Mouse (Mus musculus) limb, embryonic 14.5 days (tissue): ENCODE measurements around the gene Atf3. TPM values are rescaled to one million over a fixed set of nuclear protein-coding genes. Genes with fewer than 3 reads are reported as not detected.

Experiments
- ATAC-seq: fragments of 200-750 bp; cut with Nextera tagmentation; 2 replicates; pipeline ENCODE4 v1.8.0; 2017; ENCODE audit warnings: low read depth, moderate number of reproducible peaks, moderate TSS enrichment; ENCODE audit not compliant: low FRiP score
- DNase-seq: peaks from one replicate; pipeline ENCODE4 v3.0.0-alpha.2; 2015; ENCODE audit warnings: low spot score
- H3K27ac ChIP-seq: fragments of 300-500 bp; sonication (generic); replicated peaks from 2 replicates; pipeline ENCODE4 v1.5.1; 2014; ENCODE audit warnings: low read depth, mild to moderate bottlenecking, low read length, moderate library complexity, mixed read lengths
- H3K27me3 ChIP-seq: fragments of 300-500 bp; sonication (generic); 2 replicates; pipeline ENCODE4 v1.6.1; 2014; ENCODE audit warnings: low read length, mixed read lengths; ENCODE audit not compliant: control insufficient read depth, insufficient read depth
- H3K36me3 ChIP-seq: fragments of 300-500 bp; sonication (generic); 2 replicates; pipeline ENCODE4 v1.6.1; 2014; ENCODE audit warnings: mild to moderate bottlenecking, low read length, moderate library complexity, mixed read lengths; ENCODE audit not compliant: control insufficient read depth, insufficient read depth
- H3K4me1 ChIP-seq: fragments of 300-500 bp; sonication (generic); 2 replicates; pipeline ENCODE4 v1.6.1; 2014; ENCODE audit warnings: antibody characterized with exemption, low read length, mixed read lengths; ENCODE audit not compliant: control insufficient read depth, insufficient read depth
- H3K4me2 ChIP-seq: fragments of 300-500 bp; sonication (generic); replicated peaks from 2 replicates; pipeline ENCODE4 v1.6.1; 2014; ENCODE audit warnings: low read depth, mild to moderate bottlenecking, low read length, moderate library complexity; ENCODE audit not compliant: severe bottlenecking
- H3K4me3 ChIP-seq: fragments of 300-500 bp; sonication (generic); replicated peaks from 2 replicates; pipeline ENCODE4 v1.5.1; 2014; ENCODE audit warnings: low read length
- H3K9ac ChIP-seq: fragments of 300-500 bp; sonication (generic); 2 replicates; pipeline ENCODE4 v1.6.1; 2014; ENCODE audit warnings: mild to moderate bottlenecking, low read depth, low read length, moderate library complexity; ENCODE audit not compliant: severe bottlenecking
- H3K9me3 ChIP-seq: fragments of 300-500 bp; sonication (generic); 2 replicates; pipeline ENCODE4 v1.6.1; 2016; ENCODE audit warnings: low read length; ENCODE audit not compliant: control insufficient read depth
- POLR2A ChIP-seq: fragments of 200-500 bp; IDR thresholded peaks from 2 replicates; pipeline ENCODE4 v1.8.0; 2012; ENCODE audit warnings: inconsistent platforms, mild to moderate bottlenecking, moderate library complexity, borderline replicate concordance; ENCODE audit not compliant: insufficient read depth, insufficient read length; ENCODE audit errors: extremely low read depth
- WGBS: fragments of 180-500 bp; shearing (Covaris S2); extraction: QIAGEN DNeasy Blood & Tissue Kit; methylation state at CpG from one replicate; pipeline ENCODE4 v1.1.7; 2014; 5-methylcytosine and 5-hydroxymethylcytosine counted together
- polyA plus RNA-seq, 2 experiments: library from polyadenylated mRNA; depleted of rRNA in 1 of 2; stranded (reverse) in 1 of 2; unstranded in 1 of 2; fragments of >200 nt; fragmentation: Nextera tagmentation in 1 of 2; extraction: Ambion mirVana in 1 of 2; gene quantifications; 2 replicates each; pipeline versions ENCODE4 v1.2.1 to v1.2.3; 2012 to 2014

The Atf3 gene
- polyA plus RNA-seq, 2 experiments, result 5.0 to 5.9 TPM

DNA sequence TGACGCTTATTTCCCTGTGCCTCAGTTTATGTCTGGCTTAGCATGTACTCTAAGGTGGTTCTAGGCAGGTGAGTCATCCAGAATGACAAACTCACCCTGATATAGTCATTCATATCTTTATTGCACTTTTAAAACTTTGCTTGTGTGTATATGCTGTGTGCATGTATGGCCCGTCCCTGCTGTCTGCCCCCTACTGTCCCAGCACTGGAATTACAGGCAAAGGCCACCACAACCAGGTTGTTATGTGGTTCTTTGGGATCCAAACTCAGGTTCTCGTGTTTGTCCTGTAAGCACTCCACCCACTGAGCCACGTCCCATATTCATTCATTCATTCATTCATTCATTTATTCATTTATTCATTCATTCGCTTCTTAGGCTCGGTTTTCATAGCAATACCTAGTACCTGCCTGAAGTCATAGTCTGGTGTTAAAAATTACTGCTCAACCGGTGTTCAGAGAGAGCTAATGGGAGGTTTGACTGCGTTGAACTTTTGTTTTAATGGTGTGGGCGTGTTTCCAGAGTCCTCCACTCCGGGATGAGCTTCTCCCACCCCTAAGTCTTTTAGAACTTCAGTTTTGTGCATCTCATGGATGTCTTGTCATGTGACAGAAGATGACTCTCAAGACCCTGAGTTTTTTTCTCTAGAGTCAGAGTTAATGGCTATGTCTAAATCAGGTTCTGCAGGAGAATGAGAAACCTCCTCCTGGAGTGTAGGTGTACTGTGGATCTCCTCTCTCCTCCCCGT, 15.5 kb downstream of the Atf3 start:
- ATAC-seq (no peak), DNase-seq (no peak)
- Histone ChIP-seq H3K4me1 (no peaks in the 10 kb centered on the region), H3K9ac (no peak overlapping the region), H3K4me3 (no peak overlapping the region), H3K27ac (no peak overlapping the region), H3K36me3 (no peaks in the 10 kb centered on the region), H3K4me2 (no peak overlapping the region), H3K27me3 (no peaks in the 10 kb centered on the region), H3K9me3 (no peaks in the 10 kb centered on the region)
- TF ChIP-seq POLR2A, result no peak
- WGBS, result 78% methylated on average over 11 of the region's 11 CpGs

DNA sequence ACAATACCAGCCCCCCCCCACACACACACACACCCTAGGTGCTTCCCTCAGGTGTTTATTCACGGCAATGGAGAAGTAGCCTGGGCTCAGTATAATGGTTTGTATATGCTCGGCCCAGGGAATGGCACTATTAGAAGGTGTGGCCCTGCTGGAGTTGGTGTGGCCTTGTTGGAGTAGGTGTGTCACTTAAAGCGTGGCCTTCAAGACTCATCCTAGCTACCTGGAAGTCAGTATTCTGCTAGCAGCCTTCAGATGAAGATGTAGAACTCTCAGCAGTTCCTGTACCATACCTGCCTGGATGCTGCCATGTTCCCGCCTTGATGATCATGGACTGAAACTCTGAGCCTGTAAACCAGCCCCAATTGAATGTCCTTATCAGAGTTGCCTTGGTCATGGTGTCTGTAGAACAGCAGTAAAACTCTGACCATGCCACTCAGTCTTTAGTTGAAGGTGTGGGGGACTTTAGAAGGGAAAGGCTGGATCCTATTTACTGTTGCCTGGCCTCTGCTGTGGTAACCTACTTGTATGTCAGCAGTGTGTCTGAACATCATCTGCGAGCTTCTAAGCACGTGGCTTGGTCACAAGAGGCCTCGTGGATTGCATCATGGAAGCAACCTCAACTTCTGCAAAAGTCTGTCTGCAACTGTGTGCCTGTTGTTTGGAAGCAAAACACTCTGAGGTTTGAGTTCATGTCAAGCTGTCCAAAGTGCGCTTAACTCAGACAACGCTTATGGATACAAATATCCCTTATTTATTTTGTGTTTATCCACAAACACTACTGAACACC, 16.8 kb downstream of the Atf3 start:
- no peaks in the 10 kb centered on the region for H3K36me3 ChIP-seq
- H3K9ac ChIP-seq, result no peak overlapping the region
- H3K27me3 ChIP-seq, result no peaks in the 10 kb centered on the region
- no peak overlapping the region for H3K27ac ChIP-seq
- WGBS, result 85% methylated on average over 9 of the region's 9 CpGs
- TF ChIP-seq POLR2A, result no peak
- no peak for ATAC-seq
- H3K4me2 ChIP-seq, result no peak overlapping the region
- no peaks in the 10 kb centered on the region for H3K4me1 ChIP-seq
- no peak overlapping the region for H3K4me3 ChIP-seq
- H3K9me3 ChIP-seq, result no peaks in the 10 kb centered on the region
- no peak for DNase-seq

DNA sequence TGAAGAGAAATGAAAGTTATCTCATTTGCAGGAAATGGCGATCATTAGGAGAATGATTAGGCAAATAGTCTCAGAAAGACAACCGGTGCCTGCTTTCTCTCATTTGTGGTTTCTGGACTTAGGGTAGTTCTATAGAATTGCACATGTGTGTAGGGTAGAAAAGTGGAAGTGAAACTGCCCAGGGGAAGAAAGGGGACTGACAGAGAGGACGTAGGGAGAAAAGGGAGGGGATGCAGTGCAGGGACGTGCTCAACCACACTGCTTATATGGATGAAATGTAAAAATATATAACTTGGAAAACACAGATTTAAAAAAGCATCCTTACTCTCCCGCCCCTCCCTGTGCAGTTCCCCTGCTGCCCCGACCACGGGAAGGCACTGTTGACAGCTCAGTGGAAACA, 19.9 kb downstream of the Atf3 start:
- H3K27me3 ChIP-seq, result no peaks in the 10 kb centered on the region
- no peak for TF ChIP-seq POLR2A
- H3K9me3 ChIP-seq, result no peaks in the 10 kb centered on the region
- H3K9ac ChIP-seq, result no peak overlapping the region
- no peak overlapping the region for H3K4me3 ChIP-seq
- WGBS, result 65% methylated on average over 7 of the region's 7 CpGs
- DNase-seq (no peak), ATAC-seq (no peak)
- H3K36me3 ChIP-seq, result no peaks in the 10 kb centered on the region
- H3K4me1 ChIP-seq, result no peaks in the 10 kb centered on the region
- H3K27ac ChIP-seq, result no peak overlapping the region
- no peak overlapping the region for H3K4me2 ChIP-seq

DNA sequence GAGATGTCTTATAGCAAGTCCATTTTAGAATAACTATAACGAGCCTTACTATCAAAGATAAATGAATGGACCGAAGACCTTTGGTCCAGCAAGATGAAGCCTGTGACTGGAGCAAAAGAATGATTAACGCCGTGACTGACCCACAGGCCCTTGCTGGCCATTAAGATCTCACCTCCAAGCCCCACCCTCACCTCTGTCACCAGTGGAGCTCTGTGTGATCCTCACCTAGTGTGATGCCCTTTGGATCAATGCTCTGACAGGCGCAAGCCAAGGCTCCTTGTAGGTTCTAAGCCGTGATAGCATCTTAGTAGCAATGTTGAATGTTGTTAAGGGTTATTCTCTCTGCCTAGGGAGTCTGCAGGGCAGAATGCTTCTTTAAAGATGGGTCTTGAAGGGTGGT, 21.8 kb downstream of the Atf3 start:
- Histone ChIP-seq H3K4me2 (no peak overlapping the region), H3K9ac (no peak overlapping the region), H3K27ac (no peak overlapping the region), H3K4me3 (no peak overlapping the region), H3K9me3 (no peaks in the 10 kb centered on the region), H3K4me1 (no peaks in the 10 kb centered on the region), H3K36me3 (no peaks in the 10 kb centered on the region), H3K27me3 (no peaks in the 10 kb centered on the region)
- DNase-seq, result no peak
- no peak for TF ChIP-seq POLR2A
- ATAC-seq, result no peak
- 89% methylated on average over 6 of the region's 6 CpGs for WGBS

DNA sequence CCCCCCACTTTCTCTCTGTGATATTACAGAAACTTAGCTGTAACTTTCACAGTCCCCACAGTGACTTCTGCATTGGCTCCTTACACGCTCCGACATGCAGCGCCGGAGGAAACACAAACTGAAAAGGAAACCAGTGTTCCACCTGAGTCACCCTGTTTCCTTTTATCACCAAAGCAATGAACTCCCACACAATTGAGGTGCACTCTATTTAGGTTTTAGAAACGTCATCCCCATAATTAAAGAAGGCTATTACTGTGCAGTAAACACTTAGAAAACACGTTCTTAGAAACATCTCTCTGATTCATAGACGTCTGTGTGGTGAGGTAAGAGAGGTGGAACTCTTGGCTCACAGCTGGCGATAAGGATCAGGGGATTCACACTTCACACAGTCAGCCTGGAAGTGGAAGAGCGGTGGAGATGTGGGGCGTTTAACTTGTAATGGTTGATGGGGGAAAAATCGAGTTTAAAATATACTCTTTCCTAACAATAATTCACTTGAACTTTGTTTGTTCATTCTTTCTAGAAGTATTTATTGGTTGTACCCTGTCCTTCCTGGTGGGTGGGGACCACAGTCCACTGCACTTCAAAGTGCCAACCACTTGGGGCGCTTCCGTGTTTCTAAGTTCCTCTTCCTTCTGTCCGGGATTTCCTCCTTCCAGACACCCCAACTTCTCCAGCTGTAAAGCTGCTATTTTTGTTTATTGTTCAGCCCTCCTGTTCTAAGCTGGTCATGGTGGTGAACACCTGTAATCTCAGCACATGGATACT, 24.0 kb downstream of the Atf3 start:
- no peaks in the 10 kb centered on the region for H3K4me1 ChIP-seq
- no peaks in the 10 kb centered on the region for H3K27me3 ChIP-seq
- no peak overlapping the region for H3K4me2 ChIP-seq
- no peak for TF ChIP-seq POLR2A
- H3K36me3 ChIP-seq, result no peaks in the 10 kb centered on the region
- no peak for ATAC-seq
- no peaks in the 10 kb centered on the region for H3K9me3 ChIP-seq
- no peak overlapping the region for H3K4me3 ChIP-seq
- no peak overlapping the region for H3K27ac ChIP-seq
- WGBS, result 38% methylated on average over 14 of the region's 14 CpGs
- no peak for DNase-seq
- no peak overlapping the region for H3K9ac ChIP-seq
